Mouse (Mus musculus) bone marrow, adult 2 months (tissue): ENCODE measurements around the gene Pgap2.

Experiments used
- CTCF ChIP-seq: fragments of 200-500 bp; IDR thresholded peaks from 2 replicates; pipeline ENCODE4 v1.5.1; 2011; ENCODE audit warnings: low read length, control low read depth; ENCODE audit not compliant: control insufficient read depth, insufficient read depth
- POLR2A ChIP-seq: fragments of 200-500 bp; IDR thresholded peaks from 2 replicates; pipeline ENCODE4 v1.6.1; 2011; ENCODE audit warnings: low read depth, mild to moderate bottlenecking, control low read depth, low read length, borderline replicate concordance; ENCODE audit not compliant: control insufficient read depth

GRCm38 (mm10) chr7:102263020-102263419, 53.0 kb downstream of the Pgap2 start:
- no peak for TF ChIP-seq POLR2A
- peak; percentile 34; the same call in 1 of the 2 replicates for TF ChIP-seq CTCF
